Mouse (Mus musculus) adrenal gland, adult 8-10 months (tissue): ENCODE results near the gene Gm20388. TPM values are rescaled to one million over a fixed set of nuclear protein-coding genes. Genes with fewer than 3 reads are reported as not detected.
"Not testable (repeated sequence)": the region's sequence is repeated elsewhere in the genome, so short reads cannot be mapped to it uniquely, and the experiment has no call there.

ENCODE experiments used
- DNase-seq: peaks from one replicate; pipeline ENCODE4 v3.0.0; 2022
- total RNA-seq, 4 experiments: library from RNA; stranded (reverse); gene quantifications; 2 replicates each; pipeline ENCODE4 v1.2.4; 2022

The Gm20388 gene
- total RNA-seq, 4 experiments from 2014 or later = 1.7 to 16.9 (median 5.8) TPM

DNA sequence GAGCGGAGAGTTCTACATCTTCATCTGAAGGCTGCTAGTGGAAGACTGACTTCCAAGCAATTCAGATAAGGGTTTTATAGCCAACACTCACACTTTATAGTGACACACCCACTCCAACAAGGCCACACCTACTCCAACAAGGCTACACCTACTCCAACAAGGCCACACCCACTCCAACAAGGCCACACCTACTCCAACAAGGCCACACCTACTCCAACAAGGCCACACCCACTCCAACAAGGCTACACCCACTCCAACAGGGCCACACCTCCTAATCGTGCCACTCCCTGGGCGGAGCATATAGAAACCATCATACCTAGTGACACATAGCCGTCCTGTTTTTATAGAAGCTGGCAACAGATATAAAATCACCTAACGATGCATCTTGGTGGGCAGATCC is 3286.4 kb downstream of the Gm20388 start:
- not testable (repeated sequence) for DNase-seq

DNA sequence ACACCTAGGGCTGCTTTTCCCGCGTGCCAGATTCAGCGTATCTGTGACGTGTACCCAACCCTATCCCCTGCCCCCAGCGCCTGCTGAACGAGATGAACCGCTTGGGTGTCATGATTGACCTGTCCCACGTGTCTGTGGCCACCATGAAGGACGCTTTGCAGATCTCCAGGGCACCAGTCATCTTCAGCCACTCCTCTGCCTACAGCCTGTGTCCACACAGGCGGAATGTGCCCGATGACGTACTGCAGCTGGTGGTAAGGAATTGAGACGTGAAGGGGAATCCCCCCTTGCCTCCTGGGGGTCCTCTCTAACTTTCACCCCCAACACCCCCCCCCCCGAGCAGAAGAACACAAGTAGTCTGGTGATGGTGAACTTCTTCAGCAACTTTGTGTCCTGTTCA is 3289.2 kb downstream of the Gm20388 start:
- no peak for DNase-seq

DNA sequence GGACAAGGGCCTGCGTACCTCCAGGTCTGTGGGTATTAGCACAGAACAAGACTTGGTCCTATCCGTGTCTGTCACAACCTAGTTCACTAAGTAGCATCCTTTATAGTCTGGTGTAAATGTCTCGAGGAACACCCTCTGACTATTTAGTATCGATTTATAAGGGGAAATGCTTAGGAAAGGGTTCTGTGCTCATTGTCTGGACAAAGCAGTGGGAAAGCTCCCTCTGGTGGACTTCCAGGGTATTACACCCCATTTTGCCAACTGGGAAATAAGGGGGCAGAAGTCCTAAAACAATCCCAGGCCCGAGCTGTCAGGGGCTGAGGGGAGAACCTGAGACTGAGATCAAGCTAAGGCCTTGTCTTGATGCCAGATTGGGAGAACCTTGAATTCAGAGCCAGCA is 3291.6 kb downstream of the Gm20388 start:
- no peak for DNase-seq

DNA sequence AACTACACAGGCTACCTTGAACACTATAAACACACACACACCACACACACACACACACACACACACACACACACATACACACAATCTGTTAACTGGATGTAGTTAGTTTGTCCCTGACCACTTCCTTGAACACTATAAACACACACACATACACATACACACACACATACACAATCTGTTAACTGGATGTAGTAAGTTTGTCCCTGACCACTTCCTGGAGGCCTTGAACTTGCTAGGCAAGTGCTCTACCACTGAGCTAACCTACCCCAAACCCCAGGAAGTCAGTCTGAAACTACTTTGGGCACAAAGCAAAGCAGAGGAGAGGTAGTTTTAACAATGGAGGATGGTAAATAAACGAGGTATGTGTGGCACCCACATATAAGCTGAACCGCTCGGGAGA is 3292.9 kb downstream of the Gm20388 start:
- DNase-seq = no peak

DNA sequence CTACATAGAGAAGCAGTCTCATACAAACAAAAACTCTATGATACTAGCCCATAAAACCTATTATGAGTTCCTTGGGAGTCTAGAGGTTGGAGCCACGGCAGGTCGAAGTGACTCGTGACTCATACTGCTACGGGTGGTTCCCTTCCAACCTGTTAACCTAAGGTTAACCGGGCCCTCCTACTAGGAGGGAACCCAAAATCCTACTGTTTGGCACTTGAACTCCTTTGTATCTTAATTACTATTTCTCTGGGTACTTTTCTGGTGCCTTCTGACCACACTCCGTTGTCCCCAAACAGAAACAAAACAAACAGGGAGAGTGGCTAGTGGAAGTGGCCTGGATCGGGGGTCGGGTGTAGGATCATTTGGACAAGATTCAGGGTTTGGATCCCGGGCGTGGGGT is 3301.2 kb downstream of the Gm20388 start:
- DNase-seq = no peak

DNA sequence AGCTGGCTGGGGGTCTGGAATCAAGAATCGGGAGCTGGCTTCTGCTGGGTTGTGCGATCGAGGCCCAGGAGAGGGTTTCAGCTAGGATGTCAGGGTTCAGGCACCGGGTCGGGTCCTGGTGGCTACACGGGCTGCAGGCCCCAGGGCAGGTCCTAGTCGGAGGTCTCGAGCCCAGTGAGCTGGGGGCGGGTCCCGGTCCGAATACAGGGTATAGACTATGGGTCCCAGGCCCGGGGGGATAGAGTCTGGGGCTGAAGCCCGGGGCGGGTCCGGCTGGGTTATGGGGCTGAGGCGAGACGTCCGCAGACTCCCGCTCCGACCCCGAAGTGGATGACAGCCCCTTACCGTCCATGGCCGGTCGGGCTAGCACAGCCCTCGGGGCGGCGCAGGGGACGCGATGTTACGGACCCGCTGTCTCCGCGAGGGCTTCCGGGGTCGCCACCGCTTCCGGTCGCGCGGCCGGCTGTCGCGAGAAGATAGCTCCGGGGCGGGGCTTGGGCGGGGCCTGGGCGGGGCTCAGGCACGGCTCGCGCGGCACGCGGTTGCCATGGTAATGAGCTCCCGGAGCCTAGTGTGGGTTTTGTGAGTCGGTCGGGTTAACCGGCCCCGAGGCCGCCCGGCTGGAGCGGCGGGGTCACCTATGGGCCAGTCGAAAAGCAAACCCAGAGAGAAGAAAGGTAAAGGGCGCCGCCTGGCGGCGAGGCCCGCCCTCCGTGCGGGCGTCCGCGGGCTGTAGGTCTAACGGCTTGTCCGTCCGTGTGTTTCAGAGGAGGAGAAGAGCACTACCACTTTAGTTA is 3301.9 kb downstream of the Gm20388 start, which contains the start of the genes Chmp1a and Spata33:
TSS of gene Chmp1a (minus strand) at position 443 of the 797 bp plus-strand sequence.
TSS of gene Spata33 (plus strand) at position 512 of the 797 bp plus-strand sequence.
- peak; percentile 93 for DNase-seq

DNA sequence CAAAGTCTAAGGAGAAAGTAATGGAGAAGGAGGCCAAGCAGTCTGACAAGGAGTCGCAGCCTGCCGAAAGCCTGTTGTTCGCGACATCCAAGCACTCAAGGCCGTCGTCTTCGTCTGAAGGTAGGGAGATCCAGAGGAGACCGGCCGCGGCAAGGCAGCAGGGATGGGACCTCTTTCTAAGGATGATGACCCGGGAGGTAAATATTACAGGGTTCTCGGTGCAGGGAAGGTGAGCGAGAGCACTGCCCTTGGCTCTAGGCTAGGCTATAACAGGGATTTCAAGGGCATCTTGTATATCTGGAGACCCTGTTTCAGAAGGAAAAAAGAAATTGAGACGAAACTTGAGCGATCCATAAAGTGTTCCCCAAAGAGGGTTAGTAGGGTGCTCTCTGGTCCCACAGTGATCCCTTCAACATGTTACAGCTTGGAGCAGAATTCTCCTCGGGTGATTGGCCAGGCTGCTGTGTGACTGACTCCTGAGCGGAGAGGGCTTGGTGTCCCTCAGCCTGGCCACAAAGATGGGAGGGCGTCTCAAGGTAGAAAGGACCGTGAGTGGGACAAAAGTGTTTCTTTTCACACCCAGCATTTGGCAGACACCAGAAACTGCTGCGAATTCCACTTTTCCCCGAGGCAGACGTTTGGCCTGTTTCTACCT is 3302.6 kb downstream of the Gm20388 start:
- no peak for DNase-seq

DNA sequence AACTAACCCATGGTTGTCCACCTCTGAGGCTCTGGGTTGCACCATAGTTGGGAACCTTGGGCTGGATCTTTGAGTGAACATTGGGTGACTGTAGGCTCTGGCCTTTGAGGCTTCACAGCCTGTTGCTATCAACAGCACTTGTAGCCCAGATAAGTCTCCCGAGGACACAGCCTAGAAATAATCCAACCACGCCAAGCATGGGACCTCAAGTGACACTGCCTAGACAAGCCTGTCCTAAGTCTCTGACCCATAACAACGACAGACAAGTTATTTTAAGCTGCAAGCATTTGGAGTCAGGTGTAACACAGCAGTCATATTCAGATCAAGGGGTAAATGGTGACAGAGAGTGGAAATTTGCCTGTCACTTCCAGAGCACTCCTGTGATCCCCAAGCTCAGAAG is 3304.8 kb downstream of the Gm20388 start:
- DNase-seq = no peak

DNA sequence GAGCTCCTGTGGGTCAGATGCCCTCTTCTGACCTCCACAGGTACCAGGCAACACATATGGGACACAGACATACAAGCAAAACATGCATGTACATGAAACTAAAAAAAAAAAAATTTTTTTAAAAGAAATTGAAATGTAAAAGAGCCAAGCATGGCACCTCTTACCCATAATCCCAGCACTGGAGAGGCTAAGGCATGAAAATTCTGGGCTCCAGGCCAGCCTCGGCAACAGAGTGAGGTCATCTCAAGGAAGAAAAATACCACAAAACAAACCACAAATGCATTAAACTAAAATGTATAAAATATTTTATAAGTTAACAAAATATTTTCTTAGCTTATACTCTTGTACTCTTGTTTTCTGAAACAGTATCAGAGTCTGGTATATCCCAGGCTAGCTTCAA is 3310.3 kb downstream of the Gm20388 start:
- DNase-seq = no peak

DNA sequence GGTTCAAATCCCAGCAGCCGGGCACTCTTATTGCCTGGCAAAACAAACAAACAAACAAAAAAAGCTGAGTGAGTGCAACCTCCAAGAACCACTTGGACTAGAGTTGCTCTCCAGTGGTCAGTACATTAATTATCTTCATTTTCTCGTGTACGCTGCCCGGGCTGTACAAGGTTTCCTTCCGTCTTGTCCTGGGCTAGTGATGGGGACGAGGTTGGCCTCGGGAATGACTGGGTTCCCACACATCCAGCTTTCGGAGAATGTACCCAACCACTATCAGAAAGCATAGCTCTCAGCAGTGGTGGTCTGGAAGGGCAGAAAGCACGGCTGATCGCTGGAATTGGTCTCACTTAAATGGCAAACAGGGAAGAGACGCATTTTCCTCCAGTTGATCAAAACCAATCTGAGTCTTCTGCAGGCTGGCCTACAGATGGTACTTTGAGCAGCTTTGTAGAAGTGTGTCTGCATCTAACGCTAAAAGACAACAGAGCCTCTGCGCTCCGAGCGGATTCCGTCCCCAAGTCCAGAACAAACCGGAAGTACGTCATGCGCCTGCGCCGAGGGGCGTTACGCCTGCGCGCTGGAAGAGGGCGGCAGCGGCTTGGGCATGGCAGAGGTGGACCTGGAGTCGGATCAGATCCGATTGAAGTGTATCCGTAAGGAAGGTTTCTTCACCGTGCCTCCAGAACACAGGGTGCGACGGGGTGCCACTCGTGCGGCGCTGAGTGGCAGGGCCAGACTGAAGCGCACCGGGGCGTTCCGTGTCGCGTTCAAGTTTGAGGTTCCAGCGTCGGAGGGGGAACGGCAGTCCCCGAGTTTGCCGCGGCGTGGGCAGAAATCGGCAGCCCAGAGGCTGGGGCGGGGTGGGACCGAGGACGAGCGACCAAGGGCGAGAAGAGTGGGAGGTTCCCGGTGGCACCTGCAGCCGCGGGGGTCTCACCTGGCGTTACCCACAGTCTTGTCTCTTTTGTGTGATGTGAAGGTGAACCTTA is 3313.9 kb downstream of the Gm20388 start, which contains the start of gene Cdk10:
TSS of gene Cdk10 (plus strand) at position 565 of the 989 bp plus-strand sequence.
- peak; percentile 90 for DNase-seq

DNA sequence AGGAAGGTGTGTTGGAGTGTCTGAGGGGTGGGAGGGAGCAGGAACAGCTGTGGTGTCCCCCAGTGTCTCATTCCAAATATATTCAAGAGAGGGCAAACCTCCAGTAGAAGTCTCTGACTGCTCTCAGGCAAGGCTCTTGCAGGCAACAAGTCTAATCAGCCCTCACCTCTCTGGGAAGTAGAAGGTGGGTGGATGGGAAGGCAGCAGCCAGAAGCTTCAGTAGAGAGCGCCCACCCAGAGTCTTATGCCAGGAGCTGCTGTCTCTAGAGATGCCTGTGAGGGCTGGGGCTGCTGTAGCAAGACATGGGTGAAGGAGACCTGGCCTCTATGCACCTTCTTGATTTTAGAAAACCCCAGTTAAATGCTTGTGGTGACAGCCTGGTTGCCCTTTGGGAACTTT is 3317.8 kb downstream of the Gm20388 start:
- DNase-seq = no peak

DNA sequence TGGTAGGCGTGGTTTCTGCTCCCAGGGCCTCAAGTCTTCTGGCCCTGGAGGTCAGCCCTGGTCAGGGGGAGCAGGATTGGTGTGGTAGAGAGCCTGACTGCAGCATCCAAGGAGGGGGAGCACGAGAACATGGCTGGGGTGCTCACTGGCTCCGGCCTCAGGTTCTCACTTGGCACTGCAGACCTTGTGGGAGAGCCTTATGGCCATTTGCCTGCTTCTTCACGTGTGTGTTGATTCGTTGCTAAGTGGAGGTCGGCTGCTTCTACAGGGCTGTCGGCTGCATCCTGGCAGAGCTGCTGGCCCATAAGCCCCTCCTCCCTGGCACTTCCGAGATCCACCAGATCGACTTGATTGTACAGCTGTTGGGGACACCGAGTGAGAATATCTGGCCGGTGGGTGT is 3319.7 kb downstream of the Gm20388 start:
- DNase-seq = not testable (repeated sequence)

DNA sequence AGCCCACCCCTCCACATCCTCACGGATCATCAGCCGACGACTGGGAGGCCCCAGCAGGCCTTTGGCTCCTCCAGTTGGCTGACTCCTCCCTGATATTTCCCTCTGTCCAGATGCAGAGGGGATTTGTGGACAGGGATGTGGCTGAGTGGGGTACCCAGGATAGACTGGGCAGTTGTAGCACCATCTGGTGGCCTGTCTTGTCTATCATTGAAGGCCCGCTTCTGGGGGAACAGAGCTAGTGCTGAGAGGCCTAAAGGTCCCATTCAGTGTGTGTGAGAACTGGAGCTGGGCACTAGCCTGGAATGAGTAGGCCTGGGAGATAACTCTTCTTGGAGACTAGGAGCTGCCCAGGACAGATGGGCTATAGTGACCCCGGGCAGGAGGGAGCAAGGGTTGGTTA is 3321.1 kb downstream of the Gm20388 start:
- DNase-seq = no peak

DNA sequence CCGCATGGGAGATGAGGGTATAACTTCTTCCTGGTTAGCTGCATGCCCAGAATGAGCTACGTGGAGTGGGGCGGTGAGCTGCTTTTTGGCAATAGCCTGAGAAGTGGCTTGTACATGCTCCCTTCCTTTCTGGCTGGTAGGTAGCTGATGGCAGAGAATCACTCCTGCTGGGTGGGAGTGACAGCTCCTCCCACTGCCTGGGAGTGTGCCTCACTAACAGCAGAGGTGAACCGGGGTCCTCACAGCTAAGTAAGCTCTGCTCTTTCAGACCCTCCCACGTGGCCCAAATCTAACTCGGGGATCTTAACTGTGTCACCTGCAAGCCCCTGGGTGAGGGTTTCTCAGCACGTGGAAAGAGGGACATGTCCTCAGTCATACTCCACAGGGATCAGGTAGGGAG is 3321.9 kb downstream of the Gm20388 start:
- no peak for DNase-seq

DNA sequence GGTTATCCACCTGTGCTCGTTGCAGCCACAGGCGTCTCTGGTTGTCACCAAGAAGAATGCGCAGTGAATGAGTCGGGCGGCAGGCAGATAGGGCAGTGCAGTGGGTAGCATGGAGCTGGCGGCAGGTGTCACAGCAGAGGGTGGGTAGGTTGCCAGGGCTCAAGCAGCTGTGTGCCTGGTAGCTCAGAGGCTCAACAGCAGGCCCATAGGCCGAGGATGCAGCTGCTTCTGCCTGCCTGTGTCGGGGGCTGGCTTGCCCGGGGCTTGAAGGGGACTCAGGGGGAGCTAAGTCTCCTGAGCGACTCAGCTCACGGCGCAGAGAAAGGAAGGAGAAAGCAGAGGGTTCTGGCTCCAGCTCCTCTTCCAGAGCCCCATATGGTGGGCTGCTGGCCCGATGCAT is 3322.7 kb downstream of the Gm20388 start:
- no peak for DNase-seq

DNA sequence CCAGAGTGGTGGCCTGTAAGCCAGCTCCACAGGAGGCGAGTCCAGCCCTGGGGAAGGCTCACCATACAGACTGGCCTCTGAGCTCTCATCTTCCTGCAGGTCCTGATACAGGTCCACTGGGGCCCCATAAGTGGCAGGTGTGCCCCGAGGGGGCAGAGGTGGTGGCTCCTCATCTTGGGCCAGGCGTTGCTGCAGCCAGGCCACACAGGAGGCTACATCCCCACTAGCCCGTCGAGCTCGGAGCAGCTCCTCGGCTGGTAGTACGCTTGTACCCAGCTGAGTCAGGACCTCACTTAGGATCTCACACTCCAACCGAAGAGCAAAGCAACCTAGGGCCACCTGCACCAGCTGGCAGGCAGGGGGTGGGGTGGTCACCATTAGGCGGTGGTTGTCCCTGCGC is 3323.1 kb downstream of the Gm20388 start:
- no peak for DNase-seq

DNA sequence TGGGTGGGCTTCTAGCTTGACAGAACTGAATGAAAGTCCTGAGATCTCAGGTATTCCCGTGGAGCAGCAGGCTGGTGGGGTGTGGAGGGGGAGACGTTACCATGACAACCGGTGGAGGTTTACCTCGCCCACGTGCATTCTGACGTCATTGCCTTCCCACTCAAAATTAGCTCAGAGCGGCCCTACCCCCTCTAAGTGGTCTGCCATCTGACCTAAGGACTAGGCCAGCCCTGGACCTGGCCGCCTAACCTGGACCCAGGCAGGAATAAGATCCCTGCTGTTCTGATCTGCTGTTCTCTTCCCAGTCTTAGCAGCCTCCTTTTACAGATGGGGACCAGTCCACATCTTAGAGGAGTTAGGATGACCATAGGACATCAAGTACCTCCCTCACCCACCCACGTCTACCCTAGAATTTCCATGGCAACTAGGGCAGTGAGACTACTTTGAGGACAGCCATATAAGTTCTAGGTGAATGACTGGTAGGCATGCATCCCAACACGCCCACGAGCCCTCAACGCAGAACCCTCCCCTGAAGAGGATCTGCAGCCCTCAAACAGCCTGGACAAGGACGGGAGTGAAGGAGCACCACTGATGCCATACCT is 3324.4 kb downstream of the Gm20388 start:
- DNase-seq = no peak

DNA sequence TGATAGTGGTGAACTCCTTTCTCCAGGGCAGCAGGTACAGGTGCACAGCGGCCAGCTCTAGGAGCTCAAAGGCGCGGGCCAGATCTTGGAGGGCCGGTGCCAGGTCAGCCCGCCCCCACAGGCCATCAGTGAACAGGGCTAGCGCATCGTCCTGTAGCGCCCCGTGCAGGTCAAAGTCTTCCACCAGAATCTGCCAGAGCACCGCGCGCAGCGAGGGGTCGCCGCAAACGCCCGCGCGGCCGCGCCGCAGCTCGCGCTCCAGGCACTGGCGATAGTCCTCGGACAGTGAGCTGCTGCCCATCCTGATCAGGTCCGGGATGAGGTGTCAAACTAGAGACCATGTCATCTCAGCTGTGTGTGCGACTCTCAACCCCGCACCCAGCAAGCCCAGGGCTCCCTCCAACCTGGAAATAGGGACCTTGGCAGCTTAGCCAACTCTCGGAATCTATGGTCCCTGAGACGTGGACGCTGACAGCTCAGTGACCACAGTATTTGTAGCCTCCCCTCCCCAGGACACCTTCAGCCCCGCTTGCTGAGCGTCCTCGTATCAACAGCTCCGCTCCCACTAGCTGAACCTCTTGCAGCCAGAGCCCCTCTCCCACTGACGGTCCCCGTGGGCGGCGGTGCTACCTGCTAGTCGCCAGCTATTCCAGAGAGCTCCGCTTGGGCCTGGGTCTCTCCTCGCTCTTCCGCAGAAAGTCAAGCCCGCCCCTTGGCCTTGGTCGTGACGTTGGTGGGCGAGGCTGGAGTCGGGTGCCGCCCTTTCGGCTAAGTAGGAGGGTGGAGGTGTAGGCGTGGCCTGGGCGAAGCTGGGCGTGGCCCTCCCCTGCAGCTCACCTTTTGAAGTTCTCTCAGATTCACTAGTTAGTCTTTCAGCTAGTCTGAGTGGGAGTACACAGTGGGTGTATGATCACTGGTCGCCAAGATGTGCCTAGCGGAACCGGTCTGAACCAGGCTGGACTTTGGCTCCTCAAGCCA is 3325.2 kb downstream of the Gm20388 start, which contains the start of gene Spata2l:
TSS of gene Spata2l (minus strand) at position 714 of the 978 bp plus-strand sequence.
- peak; percentile 89 for DNase-seq

DNA sequence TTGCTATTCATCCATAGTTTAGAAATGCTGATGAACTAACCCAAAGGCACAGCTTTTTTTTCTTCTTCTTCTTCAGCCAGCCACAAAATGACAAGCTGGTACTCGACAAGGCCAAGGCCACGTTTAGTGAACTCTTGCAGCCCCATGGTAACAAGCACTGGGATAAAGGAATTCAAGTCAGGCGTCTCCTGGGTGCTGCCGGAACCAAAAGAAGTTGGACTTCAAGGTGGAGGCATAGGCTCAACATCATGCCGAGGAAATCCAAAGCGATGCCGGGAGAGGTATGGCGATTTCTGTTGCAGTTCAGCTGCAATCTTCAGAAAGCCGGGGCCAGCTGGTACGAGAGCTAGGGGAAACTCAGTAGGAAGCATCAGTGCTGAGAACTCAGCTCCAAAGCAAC is 3328.8 kb downstream of the Gm20388 start:
- DNase-seq = peak; percentile 57

DNA sequence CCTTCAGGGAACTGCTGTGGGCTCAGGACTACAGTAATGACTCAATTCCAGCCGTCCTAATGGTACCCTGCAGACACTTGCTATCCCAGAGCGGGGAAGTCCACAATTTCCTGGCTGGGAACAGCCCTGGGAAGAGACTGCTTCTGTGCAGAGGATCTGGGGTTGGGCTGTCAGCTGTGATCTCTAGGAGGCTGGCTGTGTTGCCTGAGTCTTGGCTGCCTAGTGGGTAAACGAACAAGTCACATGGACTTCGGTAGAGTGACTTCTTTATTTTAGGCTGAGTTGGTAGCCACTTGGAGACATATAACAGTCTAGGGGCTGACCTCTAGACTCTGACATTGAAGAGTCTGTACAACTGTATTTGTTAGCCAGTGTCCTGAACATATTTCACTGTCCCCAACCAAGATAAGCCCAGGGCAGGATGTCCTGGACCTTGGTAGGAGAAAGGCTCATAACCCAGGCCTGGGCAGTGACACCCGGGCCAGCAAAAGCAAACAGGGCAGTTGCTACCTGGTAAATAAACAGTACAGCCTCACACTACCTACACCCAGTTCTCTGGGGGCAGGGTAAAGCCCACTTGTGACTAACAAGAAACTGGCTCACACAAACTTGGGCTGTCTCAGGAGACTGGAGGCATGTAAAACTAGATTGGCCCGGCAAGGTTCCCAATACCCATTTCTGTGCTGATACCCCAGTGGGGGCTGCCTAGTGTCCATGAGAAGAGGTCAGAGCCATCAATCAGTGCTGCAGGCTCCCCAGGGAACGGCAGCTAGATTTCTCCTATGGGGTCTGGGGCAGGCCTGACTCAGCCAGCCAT is 3331.7 kb downstream of the Gm20388 start:
- no peak for DNase-seq
